Mouse (Mus musculus): ENCODE results near the gene Ufc1.

- TF ChIP-seq CTCF (IDR thresholded peaks at IDR 0.05 in 2 of 3, conservative IDR thresholded peaks at IDR 0.05 in 1 of 3; ENCODE audit: control insufficient read depth in 1 of 3, insufficient read depth in 1 of 3, low read depth in 2 of 3, low read length in 3 of 3, poor library complexity in 1 of 3, severe bottlenecking in 1 of 3) (no peak), POLR2AphosphoS5 (IDR thresholded peaks at IDR 0.05; ENCODE audit: borderline replicate concordance, low read depth, low read length) (no peak), JUND (IDR thresholded peaks at IDR 0.05; ENCODE audit: low read depth, low read length) (no peak), POLR2A (IDR thresholded peaks at IDR 0.05; ENCODE audit: control insufficient read depth in 1 of 2, insufficient read depth in 1 of 2, low read depth in 1 of 2, low read length in 2 of 2, poor library complexity in 1 of 2) (no peak), RAD21 (IDR thresholded peaks at IDR 0.05; ENCODE audit: low read depth, low read length) (no peak), NRF1 (IDR thresholded peaks at IDR 0.05; ENCODE audit: insufficient read depth, low read depth, low read length, poor library complexity, severe bottlenecking) (no peak), ETS1 (IDR thresholded peaks at IDR 0.05; ENCODE audit: low read depth, low read length) (no peak), EP300 (IDR thresholded peaks at IDR 0.05; ENCODE audit: low read depth in 1 of 2, low read length in 2 of 2) (no peak)
Measured at GRCm38 (mm10) chr1:171309321-171309720, 14.5 kb upstream of the Ufc1 start.

Data from MEL (cell line).